Mouse (Mus musculus): Measurements from ENCODE around the gene Olfr402. TPM values are rescaled to one million over a fixed set of nuclear protein-coding genes. Genes with fewer than 3 reads are reported as not detected.
"Not testable (repeated sequence)": the region's sequence is repeated elsewhere in the genome, so short reads cannot be mapped to it uniquely, and the experiment has no call there.

Gene Olfr402
- polyA plus RNA-seq (2015; fragmentation: Nextera tagmentation; extraction: Ambion mirVana) = not detected in 2 replicates

DNA sequence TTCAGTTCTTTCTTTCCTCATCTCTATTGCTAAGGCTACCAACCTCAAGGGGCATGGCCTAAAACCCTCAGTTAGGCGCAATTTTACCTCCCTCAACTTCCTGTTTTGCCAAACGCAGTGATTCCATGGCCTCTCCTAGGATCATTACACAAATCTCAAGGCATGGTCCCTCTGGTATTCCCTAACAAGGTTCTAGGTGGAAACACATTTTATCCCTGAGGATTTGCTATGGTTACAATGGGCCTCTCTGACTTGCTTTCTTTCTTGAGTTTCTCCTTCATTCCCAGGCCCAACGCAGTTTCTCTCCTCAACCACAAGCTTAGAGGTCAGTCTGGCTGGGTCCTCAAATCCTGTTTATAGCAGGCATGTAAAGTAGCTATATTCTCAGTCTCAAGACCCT, at the start of gene Olfr402:
Gene Olfr402, plus strand, starts transcription at position 301 of the 400 bp plus-strand sequence.
- no peak within 1 kb of the TSS for H3K4me3 ChIP-seq
- ATAC-seq (replicated peaks; ENCODE audit: insufficient number of reproducible peaks, insufficient read depth, low FRiP score, low read depth) = no peak
- H3K4me2 ChIP-seq = no peak within 1 kb of the TSS
- no peak within 1 kb of the TSS for H3K9ac ChIP-seq
- no peaks in the 10 kb centered on the region for H3K4me1 ChIP-seq (replicated peaks)
- H3K27ac ChIP-seq = no peak within 1 kb of the TSS
- no peaks in the 10 kb centered on the region for H3K36me3 ChIP-seq
- WGBS = 48% methylated on average over 3 of the region's 3 CpGs
- H3K27me3 ChIP-seq = no peaks in the 10 kb centered on the region
- no peaks in the 10 kb centered on the region; the same call in 1 of the 2 replicates for H3K9me3 ChIP-seq (replicated peaks)

DNA sequence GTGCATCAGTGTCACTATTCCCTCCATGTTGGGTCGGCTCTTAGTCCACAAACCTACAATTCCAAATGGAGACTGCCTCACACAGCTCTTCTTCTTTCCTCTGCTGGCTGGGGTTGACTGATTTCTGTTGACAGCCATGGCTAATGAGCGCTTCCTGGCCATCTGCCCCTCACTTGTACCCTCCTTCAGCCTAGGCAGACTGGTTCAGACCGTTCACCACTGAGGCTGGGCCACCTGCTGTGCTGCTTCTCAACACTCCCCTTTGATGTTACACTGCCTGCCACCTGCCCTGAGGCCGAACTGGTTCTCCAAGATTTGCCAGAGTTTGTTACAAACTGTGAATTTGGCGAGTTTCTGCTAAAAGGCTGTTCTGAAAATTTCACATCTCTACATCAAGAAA, 48.3 kb upstream of the Olfr402 start:
- ATAC-seq (replicated peaks; ENCODE audit: insufficient number of reproducible peaks, insufficient read depth, low FRiP score, low read depth) = no peak
- no peak overlapping the region for H3K27ac ChIP-seq
- no peaks in the 10 kb centered on the region for H3K4me1 ChIP-seq (replicated peaks)
- H3K27me3 ChIP-seq = no peaks in the 10 kb centered on the region
- H3K4me3 ChIP-seq = no peak overlapping the region
- no peak overlapping the region for H3K9ac ChIP-seq
- H3K4me2 ChIP-seq = no peak overlapping the region
- no peaks in the 10 kb centered on the region for H3K36me3 ChIP-seq
- WGBS = 27% methylated on average over 5 of the region's 5 CpGs
- peaks cover 7% of the 10 kb centered on the region; the same call in 1 of the 2 replicates for H3K9me3 ChIP-seq (replicated peaks)

- no peak within 1 kb of the TSS for H3K27ac ChIP-seq
- no peak within 1 kb of the TSS for H3K4me2 ChIP-seq
- ATAC-seq (replicated peaks; ENCODE audit: insufficient number of reproducible peaks, insufficient read depth, low FRiP score, low read depth) = no peak
- no peak within 1 kb of the TSS for H3K9ac ChIP-seq
- H3K9me3 ChIP-seq (replicated peaks) = peaks cover 7% of the 10 kb centered on the region
- H3K4me3 ChIP-seq = no peak within 1 kb of the TSS
- H3K4me1 ChIP-seq (replicated peaks) = no peaks in the 10 kb centered on the region
- H3K27me3 ChIP-seq = no peaks in the 10 kb centered on the region
- no peaks in the 10 kb centered on the region for H3K36me3 ChIP-seq
These were observed 39.9 kb upstream of the Olfr402 start, which contains the start of gene Olfr401 for GRCm38 (mm10) chr11:74113412-74113811. Olfr401 (plus strand) TSS chr11:74113712.

DNA sequence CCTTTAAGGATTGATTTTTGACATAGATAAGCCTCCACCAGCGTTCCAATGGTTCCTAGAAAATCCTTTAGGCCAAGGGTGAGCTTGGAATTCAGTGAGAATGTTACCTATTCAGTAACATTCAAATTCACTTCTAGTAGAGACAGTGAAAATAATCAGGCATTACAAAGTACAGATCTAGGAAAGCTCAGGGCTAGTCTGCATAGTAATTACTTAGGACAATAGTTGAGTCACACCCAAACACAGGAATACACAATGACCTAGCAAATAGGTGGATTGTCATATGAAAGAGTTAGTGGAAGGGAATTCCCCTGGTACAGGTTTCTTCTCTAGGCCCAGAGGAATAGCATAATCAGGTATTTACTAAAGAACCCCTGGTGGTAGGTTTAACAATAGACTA, 13.3 kb upstream of the Olfr402 start:
- not testable (repeated sequence) for ATAC-seq (replicated peaks; ENCODE audit: insufficient number of reproducible peaks, insufficient read depth, low FRiP score, low read depth); H3K9me3 ChIP-seq (replicated peaks); H3K4me2 ChIP-seq; H3K27me3 ChIP-seq; H3K4me3 ChIP-seq; H3K4me1 ChIP-seq (replicated peaks); H3K36me3 ChIP-seq; H3K27ac ChIP-seq; H3K9ac ChIP-seq
- WGBS = 19% methylated on average over 1 of the region's 1 CpGs

GRCm38 (mm10) chr11:74145866-74146265, 7.5 kb upstream of the Olfr402 start:
- H3K9ac ChIP-seq = no peak overlapping the region
- H3K27me3 ChIP-seq = no peaks in the 10 kb centered on the region
- H3K4me1 ChIP-seq (replicated peaks) = no peaks in the 10 kb centered on the region
- no peaks in the 10 kb centered on the region for H3K9me3 ChIP-seq (replicated peaks)
- H3K4me3 ChIP-seq = no peak overlapping the region
- ATAC-seq (replicated peaks; ENCODE audit: insufficient number of reproducible peaks, insufficient read depth, low FRiP score, low read depth) = no peak
- no peaks in the 10 kb centered on the region for H3K36me3 ChIP-seq
- no peak overlapping the region for H3K4me2 ChIP-seq
- no peak overlapping the region for H3K27ac ChIP-seq

DNA sequence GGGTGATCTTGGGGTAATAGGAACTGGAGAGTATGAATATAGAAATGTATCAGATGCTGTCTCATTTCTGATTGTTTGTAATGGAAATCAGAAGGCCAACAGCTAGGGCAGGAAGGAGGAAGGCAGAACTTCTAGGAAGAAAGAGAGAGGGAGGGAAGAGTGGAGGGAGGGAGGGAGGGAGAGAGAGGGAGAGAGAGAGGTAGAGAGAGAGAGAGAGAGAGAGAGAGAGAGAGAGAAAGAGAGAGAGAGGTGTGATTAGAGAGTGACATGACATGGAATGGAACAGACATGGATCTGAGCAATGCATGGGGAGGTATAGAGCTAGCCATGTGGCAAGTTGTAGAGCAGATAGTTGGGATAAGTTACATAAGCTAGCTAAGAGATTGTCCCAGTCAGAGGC, 15.4 kb downstream of the Olfr402 start:
- Histone ChIP-seq H3K9ac (no peak overlapping the region), H3K4me2 (no peak overlapping the region), H3K9me3 (replicated peaks) (no peaks in the 10 kb centered on the region), H3K36me3 (no peaks in the 10 kb centered on the region), H3K4me3 (no peak overlapping the region), H3K4me1 (replicated peaks) (no peaks in the 10 kb centered on the region), H3K27me3 (no peaks in the 10 kb centered on the region), H3K27ac (no peak overlapping the region)
- no peak for ATAC-seq (replicated peaks; ENCODE audit: insufficient number of reproducible peaks, insufficient read depth, low FRiP score, low read depth)

DNA sequence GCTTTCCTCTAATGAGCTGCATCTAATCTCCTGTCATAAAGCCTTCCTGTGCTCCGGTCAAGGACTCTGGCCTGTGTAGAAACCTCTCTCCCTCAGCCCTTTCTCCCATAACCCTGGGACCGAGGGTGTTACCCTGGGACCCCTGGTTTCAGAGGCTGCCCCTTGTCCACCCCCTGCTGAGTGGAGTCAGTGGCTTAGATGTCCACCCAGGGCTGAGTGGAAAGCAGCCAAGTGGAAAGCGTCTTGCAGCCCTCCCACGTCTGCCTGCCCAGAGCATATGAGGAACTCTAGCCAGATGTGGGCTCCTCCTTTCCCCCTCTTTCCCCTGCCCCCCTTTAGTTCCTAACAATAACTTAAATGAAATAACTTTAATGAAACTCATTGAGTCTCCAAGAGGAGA, 29.8 kb downstream of the Olfr402 start:
- Histone ChIP-seq H3K4me1 (replicated peaks) (no peaks in the 10 kb centered on the region), H3K9me3 (replicated peaks) (no peaks in the 10 kb centered on the region), H3K9ac (no peak overlapping the region), H3K4me3 (no peak overlapping the region), H3K4me2 (no peak overlapping the region), H3K27me3 (no peaks in the 10 kb centered on the region), H3K27ac (no peak overlapping the region), H3K36me3 (no peaks in the 10 kb centered on the region)
- WGBS = 73% methylated on average over 4 of the region's 4 CpGs
- ATAC-seq (replicated peaks; ENCODE audit: insufficient number of reproducible peaks, insufficient read depth, low FRiP score, low read depth) = no peak

DNA sequence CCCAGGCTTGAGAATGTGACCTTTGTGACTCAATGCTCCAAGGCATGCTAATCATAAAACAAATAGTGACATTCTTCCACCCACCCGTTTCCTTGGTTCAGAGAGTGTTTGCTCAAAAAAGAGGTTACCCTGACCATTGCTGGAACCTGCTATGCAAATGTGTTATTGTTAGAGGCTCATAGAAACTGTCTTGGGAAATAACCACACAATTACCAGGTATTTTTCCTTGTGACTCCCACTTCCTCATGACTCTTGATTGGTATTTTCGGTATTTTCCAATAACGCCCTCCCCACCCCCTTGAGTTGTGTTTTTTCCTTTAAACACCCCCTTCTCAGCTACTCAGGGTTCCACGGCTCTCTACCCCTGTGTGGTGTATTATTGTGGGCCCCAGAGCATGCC, 30.4 kb downstream of the Olfr402 start:
- ATAC-seq (replicated peaks; ENCODE audit: insufficient number of reproducible peaks, insufficient read depth, low FRiP score, low read depth) = no peak
- Histone ChIP-seq H3K4me1 (replicated peaks) (no peaks in the 10 kb centered on the region), H3K4me3 (no peak overlapping the region), H3K9ac (no peak overlapping the region), H3K36me3 (no peaks in the 10 kb centered on the region), H3K9me3 (replicated peaks) (no peaks in the 10 kb centered on the region), H3K4me2 (no peak overlapping the region), H3K27me3 (no peaks in the 10 kb centered on the region), H3K27ac (no peak overlapping the region)
- WGBS = 71% methylated on average over 4 of the region's 4 CpGs

GRCm38 (mm10) chr11:74185949-74186348, 32.6 kb downstream of the Olfr402 start, which contains the start of gene Olfr403:
Olfr403 (plus strand) TSS chr11:74186249.
- Histone ChIP-seq H3K36me3 (no peaks in the 10 kb centered on the region), H3K9me3 (replicated peaks) (no peaks in the 10 kb centered on the region), H3K4me1 (replicated peaks) (no peaks in the 10 kb centered on the region), H3K27me3 (no peaks in the 10 kb centered on the region), H3K27ac (no peak within 1 kb of the TSS), H3K4me2 (no peak within 1 kb of the TSS), H3K4me3 (no peak within 1 kb of the TSS), H3K9ac (no peak within 1 kb of the TSS)
- ATAC-seq (replicated peaks; ENCODE audit: insufficient number of reproducible peaks, insufficient read depth, low FRiP score, low read depth) = no peak

Other genes with a start within 250 kb of the Olfr402 start
- gene Olfr395, start 244.2 kb upstream of the Olfr402 start, polyA plus RNA-seq (2015; fragmentation: Nextera tagmentation; extraction: Ambion mirVana) = not detected in 2 replicates
- gene Olfr23, start 216.9 kb upstream of the Olfr402 start, polyA plus RNA-seq (2015; fragmentation: Nextera tagmentation; extraction: Ambion mirVana) = not detected in 2 replicates
- gene Olfr397, start 192.7 kb upstream of the Olfr402 start, polyA plus RNA-seq (2015; fragmentation: Nextera tagmentation; extraction: Ambion mirVana) = not detected in 2 replicates
- gene Olfr398, start 163.1 kb upstream of the Olfr402 start, polyA plus RNA-seq (2015; fragmentation: Nextera tagmentation; extraction: Ambion mirVana) = not detected in 2 replicates
- gene Olfr139, start 97.0 kb upstream of the Olfr402 start, polyA plus RNA-seq (2015; fragmentation: Nextera tagmentation; extraction: Ambion mirVana) = not detected in 2 replicates
- gene Olfr399, start 96.9 kb upstream of the Olfr402 start, polyA plus RNA-seq (2015; fragmentation: Nextera tagmentation; extraction: Ambion mirVana) = not detected in 2 replicates
- not detected in 2 replicates for gene Zfp616, start 83.6 kb upstream of the Olfr402 start, polyA plus RNA-seq (2015; fragmentation: Nextera tagmentation; extraction: Ambion mirVana)
- gene Olfr401, start 39.8 kb upstream of the Olfr402 start, polyA plus RNA-seq (2015; fragmentation: Nextera tagmentation; extraction: Ambion mirVana) = not detected in 2 replicates
- gene Olfr403, start 32.7 kb downstream of the Olfr402 start, polyA plus RNA-seq (2015; fragmentation: Nextera tagmentation; extraction: Ambion mirVana) = not detected in 2 replicates
- gene Olfr43, start 57.9 kb downstream of the Olfr402 start, polyA plus RNA-seq (2015; fragmentation: Nextera tagmentation; extraction: Ambion mirVana) = not detected in 2 replicates
- gene Olfr406, start 106.3 kb downstream of the Olfr402 start, polyA plus RNA-seq (2015; fragmentation: Nextera tagmentation; extraction: Ambion mirVana) = not detected in 2 replicates
- gene Olfr59, start 130.2 kb downstream of the Olfr402 start, polyA plus RNA-seq (2015; fragmentation: Nextera tagmentation; extraction: Ambion mirVana) = not detected in 2 replicates
- gene Olfr410, start 184.5 kb downstream of the Olfr402 start, polyA plus RNA-seq (2015; fragmentation: Nextera tagmentation; extraction: Ambion mirVana) = not detected in 2 replicates
- not detected in 2 replicates for gene Olfr411, start 199.1 kb downstream of the Olfr402 start, polyA plus RNA-seq (2015; fragmentation: Nextera tagmentation; extraction: Ambion mirVana)
- not detected in 2 replicates for gene Olfr412, start 208.5 kb downstream of the Olfr402 start, polyA plus RNA-seq (2015; fragmentation: Nextera tagmentation; extraction: Ambion mirVana)